Mouse (Mus musculus) bone marrow macrophage, adult 2 months (primary cell): ENCODE results near the gene Crk.

ENCODE experiments used
- CTCF ChIP-seq: IDR thresholded peaks from 2 replicates; pipeline ENCODE4 v1.5.1; 2012; ENCODE audit warnings: low read depth, mild to moderate bottlenecking, low read length, moderate library complexity
- POLR2A ChIP-seq: IDR thresholded peaks from 2 replicates; pipeline ENCODE4 v1.6.1; 2012; ENCODE audit warnings: mild to moderate bottlenecking, low read depth, low read length, borderline replicate concordance

- no peak for TF ChIP-seq POLR2A
- TF ChIP-seq CTCF, result no peak
These were observed 10.9 kb downstream of the Crk start for GRCm38 (mm10) chr11:75689977-75690376.
